Mouse (Mus musculus): ENCODE measurements around the gene Gm21783. TPM values are rescaled to one million over a fixed set of nuclear protein-coding genes. Genes with fewer than 3 reads are reported as not detected.
"Not testable (repeated sequence)": the region's sequence is repeated elsewhere in the genome, so short reads cannot be mapped to it uniquely, and the experiment has no call there.

Gm21783 gene
- not detected for total RNA-seq (2022)

- DNase-seq (ENCODE audit: low spot score in 2 of 2): not testable (repeated sequence)
Observed at GRCm38 (mm10) chrY:44981163-44981562, at the start of gene Gm21783. Gene Gm21783, minus strand, starts transcription at chrY:44981263.
